Mouse (Mus musculus) intestine, embryonic 16.5 days (tissue): ENCODE data around the gene Atn1. TPM values are rescaled to one million over a fixed set of nuclear protein-coding genes. Genes with fewer than 3 reads are reported as not detected.

Source experiments
- ATAC-seq: fragments of 200-750 bp; cut with Nextera tagmentation; 2 replicates; pipeline ENCODE4 v1.8.0; 2017; ENCODE audit warnings: moderate TSS enrichment, moderate library complexity
- H3K27ac ChIP-seq: fragments of 300-500 bp; sonication (generic); 2 replicates; pipeline ENCODE4 v1.5.1; 2014; ENCODE audit warnings: mild to moderate bottlenecking, low read length
- H3K27me3 ChIP-seq: fragments of 300-500 bp; sonication (generic); replicated peaks from 2 replicates; pipeline ENCODE4 v1.6.1; 2014; ENCODE audit warnings: low read length, control low read depth, mixed read lengths; ENCODE audit not compliant: control insufficient read depth, insufficient read depth
- H3K36me3 ChIP-seq: fragments of 300-500 bp; sonication (generic); 2 replicates; pipeline ENCODE4 v1.6.1; 2014; ENCODE audit warnings: low read length, control low read depth; ENCODE audit not compliant: control insufficient read depth, insufficient read depth
- H3K4me1 ChIP-seq: fragments of 300-500 bp; sonication (generic); 2 replicates; pipeline ENCODE4 v1.6.1; 2014; ENCODE audit warnings: low read length, control low read depth, mixed read lengths; ENCODE audit not compliant: control insufficient read depth, insufficient read depth
- H3K4me2 ChIP-seq: fragments of 300-500 bp; sonication (generic); 2 replicates; pipeline ENCODE4 v1.6.1; 2014; ENCODE audit warnings: low read depth, low read length, control low read depth
- H3K4me3 ChIP-seq: fragments of 300-500 bp; sonication (generic); 2 replicates; pipeline ENCODE4 v1.5.1; 2014; ENCODE audit warnings: mild to moderate bottlenecking, low read length
- H3K9ac ChIP-seq: fragments of 300-500 bp; sonication (generic); 2 replicates; pipeline ENCODE4 v1.6.1; 2014; ENCODE audit warnings: low read depth, low read length
- H3K9me3 ChIP-seq: fragments of 300-500 bp; sonication (generic); 2 replicates; pipeline ENCODE4 v1.6.1; 2016; ENCODE audit warnings: low read length, control low read depth; ENCODE audit not compliant: control insufficient read depth
- WGBS: fragments of 180-500 bp; shearing (Covaris S2); extraction: QIAGEN DNeasy Blood & Tissue Kit; methylation state at CpG from one replicate; pipeline ENCODE4 v1.1.7; 2014; 5-methylcytosine and 5-hydroxymethylcytosine counted together
- polyA plus RNA-seq: library from polyadenylated mRNA; unstranded; fragments of >200 nt; fragmentation: Nextera tagmentation; extraction: Ambion mirVana; gene quantifications from 2 replicates; pipeline ENCODE4 v1.2.1, GENCODE M21; 2015

The Atn1 gene
- polyA plus RNA-seq, 1 experiment from 2014 or later = 8.3 TPM

- no peaks in the 10 kb centered on the region for H3K36me3 ChIP-seq
- H3K27me3 ChIP-seq = peaks cover 5% of the 10 kb centered on the region
- H3K9ac ChIP-seq = 0 out of 2 replicates have a peak overlapping the region, but pooled peaks have one; percentile 69
- H3K4me3 ChIP-seq = peak overlapping the region; percentile 57
- peaks cover 17% of the 10 kb centered on the region for H3K4me1 ChIP-seq
- no peaks in the 10 kb centered on the region for H3K9me3 ChIP-seq
- ATAC-seq = no peak
- H3K4me2 ChIP-seq = peak overlapping the region; percentile 82
- 58% methylated on average over 7 of the region's 7 CpGs for WGBS
- no peak overlapping the region for H3K27ac ChIP-seq
Measured at GRCm38 (mm10) chr6:124770013-124770412, 13.7 kb upstream of the Atn1 start.

DNA sequence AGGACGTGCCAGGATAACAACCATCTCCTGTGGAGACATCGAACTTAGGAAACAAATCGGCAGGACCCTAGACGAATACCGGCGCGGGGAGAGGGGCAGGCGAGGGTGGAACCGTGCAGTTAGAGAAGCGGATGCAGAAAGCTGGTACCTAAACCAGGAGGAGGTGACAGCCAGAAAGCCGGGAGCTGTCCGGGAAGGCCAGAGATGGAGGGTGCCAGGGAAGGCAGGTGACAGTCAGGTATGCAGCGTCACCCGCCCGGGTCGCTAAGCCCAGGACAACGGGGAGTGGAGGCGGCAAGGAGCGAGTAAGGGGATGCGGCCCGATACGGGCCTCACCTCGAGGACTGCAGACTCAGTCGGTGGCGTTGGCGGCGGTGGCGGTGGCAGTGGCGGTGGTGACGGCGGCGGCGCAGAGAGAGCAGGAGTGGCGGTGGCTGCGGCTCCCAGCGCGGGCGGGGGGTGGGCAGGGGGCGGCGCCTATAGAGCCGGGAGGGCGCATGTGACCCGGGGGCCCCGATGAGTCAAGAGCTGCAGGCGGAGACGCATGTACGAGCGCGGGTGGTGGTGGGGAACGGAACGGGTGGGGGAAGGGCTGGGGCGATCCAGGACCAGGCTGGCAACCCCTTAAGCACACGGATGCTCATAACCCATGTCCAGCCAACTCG is 12.9 kb upstream of the Atn1 start, which contains the start of gene Eno2:
Gene Eno2, minus strand, starts transcription at position 573 of the 665 bp plus-strand sequence.
- H3K4me1 ChIP-seq = peaks cover 17% of the 10 kb centered on the region
- H3K36me3 ChIP-seq = no peaks in the 10 kb centered on the region
- peak within 1 kb of the TSS; percentile 82 for H3K4me2 ChIP-seq
- H3K27ac ChIP-seq = no peak within 1 kb of the TSS
- ATAC-seq = peak; percentile 83
- H3K9me3 ChIP-seq = no peaks in the 10 kb centered on the region
- WGBS = under 1% methylated on average over 44 of the region's 54 CpGs
- H3K9ac ChIP-seq = peak within 1 kb of the TSS; percentile 69
- peaks cover 5% of the 10 kb centered on the region for H3K27me3 ChIP-seq
- peak within 1 kb of the TSS; percentile 57 for H3K4me3 ChIP-seq

GRCm38 (mm10) chr6:124768704-124769044 is 12.3 kb upstream of the Atn1 start:
- Histone ChIP-seq H3K9ac (peak overlapping the region; percentile 69), H3K9me3 (no peaks in the 10 kb centered on the region), H3K4me1 (peaks cover 17% of the 10 kb centered on the region), H3K4me3 (peak overlapping the region; percentile 57), H3K4me2 (peak overlapping the region; percentile 82), H3K27me3 (peaks cover 5% of the 10 kb centered on the region), H3K36me3 (no peaks in the 10 kb centered on the region), H3K27ac (no peak overlapping the region)
- no peak for ATAC-seq
- WGBS = 8% methylated on average over 9 of the region's 9 CpGs

DNA sequence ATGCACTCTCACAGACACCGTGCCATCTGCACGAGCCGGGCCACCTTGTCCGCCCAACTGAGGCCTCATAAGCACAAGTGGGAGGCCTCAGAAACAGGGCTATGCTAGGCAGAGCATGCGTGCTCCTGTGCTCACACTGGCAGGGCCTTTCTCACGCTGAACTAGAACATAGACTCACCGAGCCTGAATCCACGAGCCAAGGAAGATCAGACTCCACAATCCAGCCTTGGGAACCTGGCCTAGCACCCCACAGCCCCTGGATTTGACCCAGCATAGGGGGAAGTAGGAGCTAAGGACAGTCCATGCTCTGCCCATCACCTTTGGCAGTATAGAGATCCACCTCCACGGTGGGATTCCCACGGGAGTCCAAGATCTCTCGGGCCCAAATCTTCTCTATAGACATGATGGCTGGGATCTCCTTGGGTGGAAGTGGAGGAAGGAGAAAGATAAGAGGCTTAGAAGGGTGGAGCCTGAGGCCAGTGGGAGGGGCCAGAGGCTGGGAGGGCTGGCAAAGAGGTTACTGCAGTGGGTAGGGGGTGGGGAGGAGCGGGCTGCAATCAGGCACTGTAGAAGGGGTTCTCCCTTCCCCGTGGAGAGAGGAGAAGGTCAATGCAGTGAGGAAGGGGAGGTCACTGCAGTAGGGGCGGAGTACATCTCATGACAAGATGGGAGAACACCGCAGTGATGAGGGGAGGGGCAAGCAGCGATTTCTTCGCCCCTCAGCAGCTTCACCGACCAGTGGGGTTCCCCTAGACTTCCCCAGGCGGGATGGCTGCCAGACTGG is 11.8 kb upstream of the Atn1 start:
- no peaks in the 10 kb centered on the region for H3K36me3 ChIP-seq
- H3K4me1 ChIP-seq = peaks cover 17% of the 10 kb centered on the region
- no peaks in the 10 kb centered on the region for H3K9me3 ChIP-seq
- WGBS = 41% methylated on average over 19 of the region's 19 CpGs
- H3K27ac ChIP-seq = no peak overlapping the region
- H3K4me2 ChIP-seq = peak overlapping the region; percentile 82
- H3K4me3 ChIP-seq = peak overlapping the region; percentile 57
- ATAC-seq = peak; percentile 26; the same call in 1 of the 2 replicates
- H3K27me3 ChIP-seq = peaks cover 5% of the 10 kb centered on the region
- peak overlapping the region; percentile 69; the same call in 1 of the 2 replicates for H3K9ac ChIP-seq

GRCm38 (mm10) chr6:124767536-124767919 is 11.2 kb upstream of the Atn1 start:
- Histone ChIP-seq H3K9me3 (no peaks in the 10 kb centered on the region), H3K9ac (no peak overlapping the region), H3K4me3 (no peak overlapping the region), H3K27ac (no peak overlapping the region), H3K36me3 (no peaks in the 10 kb centered on the region), H3K27me3 (peaks cover 5% of the 10 kb centered on the region), H3K4me2 (0 out of 2 replicates have a peak overlapping the region, but pooled peaks have one; percentile 82), H3K4me1 (peaks cover 17% of the 10 kb centered on the region)
- ATAC-seq = no peak
- WGBS = 58% methylated on average over 4 of the region's 4 CpGs

- H3K27me3 ChIP-seq = peaks cover 5% of the 10 kb centered on the region
- 84% methylated on average over 7 of the region's 7 CpGs for WGBS
- ATAC-seq = no peak
Measured at GRCm38 (mm10) chr6:124765951-124766350, 9.6 kb upstream of the Atn1 start.

GRCm38 (mm10) chr6:124759259-124759658 is 2.9 kb upstream of the Atn1 start:
- ATAC-seq = peak; percentile 16
- 3% methylated on average over 5 of the region's 5 CpGs for WGBS

More at GRCm38 (mm10) chr6:124765951-124766350, 9.6 kb upstream of the Atn1 start:
- no peaks in the 10 kb centered on the region for H3K36me3 ChIP-seq
- H3K4me3 ChIP-seq = no peak overlapping the region
- no peaks in the 10 kb centered on the region for H3K9me3 ChIP-seq
- no peak overlapping the region for H3K9ac ChIP-seq
- H3K4me1 ChIP-seq = peaks cover 17% of the 10 kb centered on the region
- no peak overlapping the region for H3K4me2 ChIP-seq
- no peak overlapping the region for H3K27ac ChIP-seq

GRCm38 (mm10) chr6:124758849-124759232 is 2.5 kb upstream of the Atn1 start:
- no peaks in the 10 kb centered on the region for H3K36me3 ChIP-seq
- peaks cover 33% of the 10 kb centered on the region for H3K4me1 ChIP-seq
- H3K27me3 ChIP-seq = no peaks in the 10 kb centered on the region
- ATAC-seq = no peak
- H3K27ac ChIP-seq = peak overlapping the region; percentile 93
- H3K4me3 ChIP-seq = peak overlapping the region; percentile 2; the same call in 1 of the 2 replicates
- no peaks in the 10 kb centered on the region for H3K9me3 ChIP-seq
- peak overlapping the region; percentile 78 for H3K4me2 ChIP-seq
- H3K9ac ChIP-seq = peak overlapping the region; percentile 93
- WGBS = 45% methylated on average over 2 of the region's 2 CpGs

More at GRCm38 (mm10) chr6:124759259-124759658, 2.9 kb upstream of the Atn1 start:
- Histone ChIP-seq H3K9me3 (no peaks in the 10 kb centered on the region), H3K27me3 (no peaks in the 10 kb centered on the region), H3K36me3 (no peaks in the 10 kb centered on the region), H3K4me3 (peak overlapping the region; percentile 2; the same call in 1 of the 2 replicates), H3K4me1 (peaks cover 29% of the 10 kb centered on the region), H3K27ac (peak overlapping the region; percentile 93), H3K4me2 (peak overlapping the region; percentile 78; the same call in 1 of the 2 replicates), H3K9ac (peak overlapping the region; percentile 93)
